Mouse (Mus musculus): Measurements from ENCODE around the gene Slc10a7. TPM values are rescaled to one million over a fixed set of nuclear protein-coding genes. Genes with fewer than 3 reads are reported as not detected.
A peak's percentile ranks its signal among the peaks of the same experiment; 100 is the strongest.

The Slc10a7 gene
- polyA plus RNA-seq, 1 experiment from 2014 or later: 18.4 TPM

DNA sequence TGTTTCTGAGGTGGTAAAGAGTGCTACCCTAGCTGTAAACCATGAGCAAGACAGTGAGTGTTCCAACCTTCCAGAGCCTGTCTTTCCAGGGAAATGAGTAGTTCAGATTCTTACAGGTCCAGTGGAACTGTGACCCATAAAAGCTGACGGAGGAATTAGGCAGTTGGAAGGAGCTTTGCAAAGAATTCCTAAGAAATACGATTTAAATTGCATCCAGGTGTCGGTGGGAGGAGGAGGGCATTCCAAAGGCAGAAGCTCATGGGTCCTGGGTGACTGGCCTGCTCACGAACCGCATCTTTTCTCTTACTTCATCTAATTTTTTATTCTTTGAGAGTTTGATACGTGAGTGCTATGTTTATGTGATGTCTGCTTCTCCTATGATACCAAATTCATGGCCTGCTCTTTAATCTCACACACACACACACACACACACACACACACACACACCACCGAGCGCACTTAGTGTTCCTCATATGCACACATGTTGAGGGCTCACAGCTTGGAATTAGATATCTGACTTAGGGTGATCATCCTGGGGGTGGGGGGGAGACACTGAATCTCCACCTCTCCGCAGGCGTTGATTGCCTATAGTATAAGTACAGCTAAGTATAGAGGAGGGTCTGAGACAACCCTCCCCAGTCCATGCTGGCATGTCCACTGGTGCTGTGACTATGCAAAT, 169.5 kb downstream of the Slc10a7 start:
- H3K27me3 ChIP-seq (ENCODE audit: insufficient read depth, low read length): no peaks in the 10 kb centered on the region
- ATAC-seq (ENCODE audit: low FRiP score, low TSS enrichment): no peak
- no peak overlapping the region for H3K27ac ChIP-seq (ENCODE audit: low read length)
- no peak overlapping the region for H3K9ac ChIP-seq (replicated peaks; ENCODE audit: low read length)
- H3K4me1 ChIP-seq (ENCODE audit: insufficient read depth, low read length): no peaks in the 10 kb centered on the region
- no peak overlapping the region for H3K4me2 ChIP-seq (replicated peaks; ENCODE audit: low read depth, low read length)
- WGBS: 52% methylated on average over 10 of the region's 10 CpGs
- H3K36me3 ChIP-seq (ENCODE audit: insufficient read depth, low read length): peaks cover 11% of the 10 kb centered on the region
- peaks cover 10% of the 10 kb centered on the region; the same call in 1 of the 2 replicates for H3K9me3 ChIP-seq (ENCODE audit: low read length)
- no peak overlapping the region for H3K4me3 ChIP-seq (ENCODE audit: low read length)

DNA sequence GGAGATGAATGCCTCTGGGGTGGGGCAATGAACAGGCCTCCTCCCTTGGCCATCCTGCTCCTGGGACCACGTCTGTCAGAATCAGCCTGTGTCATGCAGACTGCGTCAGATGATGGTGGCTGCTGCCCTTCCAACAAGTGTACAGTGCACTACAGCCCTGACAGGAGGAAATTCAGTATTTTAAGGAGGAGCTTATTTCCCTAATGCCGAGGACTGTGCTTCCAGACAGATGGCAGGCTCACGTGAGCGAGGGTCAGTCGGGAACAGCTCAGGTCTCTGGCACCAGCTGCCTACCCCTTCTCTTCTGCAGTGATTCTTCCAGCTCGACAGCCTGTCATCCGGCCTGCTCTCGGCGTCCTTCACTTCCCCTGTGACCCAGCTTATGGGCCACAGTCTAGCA, 181.6 kb downstream of the Slc10a7 start:
- peak; percentile 42 for ATAC-seq (ENCODE audit: low FRiP score, low TSS enrichment)

DNA sequence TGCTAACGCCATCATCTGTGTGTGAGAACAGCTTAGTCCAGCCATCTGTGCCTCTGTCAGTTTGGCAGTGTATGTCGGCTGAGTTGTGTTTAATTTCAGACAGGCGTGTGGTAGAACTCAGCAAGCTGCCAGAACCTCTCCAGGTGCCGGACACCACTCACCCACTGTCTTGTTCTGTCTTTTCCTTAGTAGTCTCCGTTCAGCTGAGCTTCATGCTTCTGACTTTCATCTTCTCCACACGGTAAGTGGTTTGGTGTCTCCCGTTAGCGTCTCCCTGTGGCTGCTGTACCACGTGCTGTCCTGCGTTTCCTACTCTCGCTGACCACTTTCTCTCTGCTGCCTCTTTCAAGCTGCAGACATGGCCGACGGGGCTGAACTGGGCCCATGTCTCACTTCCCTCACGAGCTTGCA, 189.2 kb downstream of the Slc10a7 start:
- Histone ChIP-seq H3K4me2 (replicated peaks; ENCODE audit: low read depth, low read length) (no peak overlapping the region), H3K36me3 (ENCODE audit: insufficient read depth, low read length) (peaks cover 25% of the 10 kb centered on the region), H3K27ac (ENCODE audit: low read length) (no peak overlapping the region), H3K9me3 (ENCODE audit: low read length) (0 out of 2 replicates have a peak, but pooled peaks cover 2% of the 10 kb centered on the region), H3K27me3 (ENCODE audit: insufficient read depth, low read length) (no peaks in the 10 kb centered on the region), H3K4me3 (ENCODE audit: low read length) (no peak overlapping the region), H3K4me1 (ENCODE audit: insufficient read depth, low read length) (no peaks in the 10 kb centered on the region), H3K9ac (replicated peaks; ENCODE audit: low read length) (no peak overlapping the region)
- WGBS: 95% methylated on average over 14 of the region's 14 CpGs
- ATAC-seq (ENCODE audit: low FRiP score, low TSS enrichment): no peak

More for the DNA sequence above, 181.6 kb downstream of the Slc10a7 start:
- no peak overlapping the region for H3K4me2 ChIP-seq (replicated peaks; ENCODE audit: low read depth, low read length)
- H3K4me1 ChIP-seq (ENCODE audit: insufficient read depth, low read length): no peaks in the 10 kb centered on the region
- no peak overlapping the region for H3K27ac ChIP-seq (ENCODE audit: low read length)
- 50% methylated on average over 10 of the region's 10 CpGs for WGBS
- no peak overlapping the region for H3K4me3 ChIP-seq (ENCODE audit: low read length)
- no peaks in the 10 kb centered on the region for H3K27me3 ChIP-seq (ENCODE audit: insufficient read depth, low read length)
- no peak overlapping the region for H3K9ac ChIP-seq (replicated peaks; ENCODE audit: low read length)
- 0 out of 2 replicates have a peak, but pooled peaks cover 3% of the 10 kb centered on the region for H3K36me3 ChIP-seq (ENCODE audit: insufficient read depth, low read length)
- H3K9me3 ChIP-seq (ENCODE audit: low read length): no peaks in the 10 kb centered on the region

GRCm38 (mm10) chr8:78703068-78703820, 194.1 kb downstream of the Slc10a7 start:
- no peak overlapping the region for H3K27ac ChIP-seq (ENCODE audit: low read length)
- no peaks in the 10 kb centered on the region for H3K4me1 ChIP-seq (ENCODE audit: insufficient read depth, low read length)
- no peaks in the 10 kb centered on the region for H3K27me3 ChIP-seq (ENCODE audit: insufficient read depth, low read length)
- H3K36me3 ChIP-seq (ENCODE audit: insufficient read depth, low read length): peaks cover 21% of the 10 kb centered on the region
- no peak overlapping the region for H3K9ac ChIP-seq (replicated peaks; ENCODE audit: low read length)
- no peak overlapping the region for H3K4me2 ChIP-seq (replicated peaks; ENCODE audit: low read depth, low read length)
- ATAC-seq (ENCODE audit: low FRiP score, low TSS enrichment): no peak
- 0 out of 2 replicates have a peak, but pooled peaks cover 2% of the 10 kb centered on the region for H3K9me3 ChIP-seq (ENCODE audit: low read length)
- 72% methylated on average over 11 of the region's 11 CpGs for WGBS
- no peak overlapping the region for H3K4me3 ChIP-seq (ENCODE audit: low read length)

DNA sequence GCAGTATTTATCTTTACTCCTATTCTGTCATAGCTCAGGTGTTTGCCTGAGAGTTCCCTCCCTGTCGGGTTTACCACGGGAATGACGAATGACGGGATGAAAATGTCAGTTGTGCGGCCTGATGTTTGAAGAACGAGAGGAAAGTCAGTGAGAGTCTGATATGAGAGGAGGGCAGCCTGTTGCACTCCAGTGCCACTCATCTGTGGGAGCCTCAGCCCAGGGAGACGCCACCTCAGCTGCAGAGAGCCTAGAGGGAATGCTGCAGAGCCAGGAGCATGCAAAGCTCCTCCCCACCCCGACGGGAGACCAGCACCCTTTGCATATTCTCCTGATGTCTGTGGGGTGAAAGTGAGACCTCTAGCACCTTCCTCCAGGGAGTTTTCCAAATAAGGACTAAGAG, 196.8 kb downstream of the Slc10a7 start:
- no peak overlapping the region for H3K4me3 ChIP-seq (ENCODE audit: low read length)
- no peaks in the 10 kb centered on the region for H3K4me1 ChIP-seq (ENCODE audit: insufficient read depth, low read length)
- H3K27me3 ChIP-seq (ENCODE audit: insufficient read depth, low read length): no peaks in the 10 kb centered on the region
- WGBS: 38% methylated on average over 9 of the region's 9 CpGs
- 0 out of 2 replicates have a peak, but pooled peaks cover 2% of the 10 kb centered on the region for H3K9me3 ChIP-seq (ENCODE audit: low read length)
- ATAC-seq (ENCODE audit: low FRiP score, low TSS enrichment): no peak
- H3K4me2 ChIP-seq (replicated peaks; ENCODE audit: low read depth, low read length): no peak overlapping the region
- H3K27ac ChIP-seq (ENCODE audit: low read length): no peak overlapping the region
- H3K36me3 ChIP-seq (ENCODE audit: insufficient read depth, low read length): peaks cover 9% of the 10 kb centered on the region
- no peak overlapping the region for H3K9ac ChIP-seq (replicated peaks; ENCODE audit: low read length)

GRCm38 (mm10) chr8:78709948-78710644, 200.9 kb downstream of the Slc10a7 start:
- H3K4me2 ChIP-seq (replicated peaks; ENCODE audit: low read depth, low read length): no peak overlapping the region
- H3K4me1 ChIP-seq (ENCODE audit: insufficient read depth, low read length): no peaks in the 10 kb centered on the region
- 79% methylated on average over 11 of the region's 11 CpGs for WGBS
- H3K27me3 ChIP-seq (ENCODE audit: insufficient read depth, low read length): no peaks in the 10 kb centered on the region
- ATAC-seq (ENCODE audit: low FRiP score, low TSS enrichment): no peak
- no peak overlapping the region for H3K4me3 ChIP-seq (ENCODE audit: low read length)
- no peaks in the 10 kb centered on the region for H3K9me3 ChIP-seq (ENCODE audit: low read length)
- H3K9ac ChIP-seq (replicated peaks; ENCODE audit: low read length): no peak overlapping the region
- no peak overlapping the region for H3K27ac ChIP-seq (ENCODE audit: low read length)
- H3K36me3 ChIP-seq (ENCODE audit: insufficient read depth, low read length): no peaks in the 10 kb centered on the region

DNA sequence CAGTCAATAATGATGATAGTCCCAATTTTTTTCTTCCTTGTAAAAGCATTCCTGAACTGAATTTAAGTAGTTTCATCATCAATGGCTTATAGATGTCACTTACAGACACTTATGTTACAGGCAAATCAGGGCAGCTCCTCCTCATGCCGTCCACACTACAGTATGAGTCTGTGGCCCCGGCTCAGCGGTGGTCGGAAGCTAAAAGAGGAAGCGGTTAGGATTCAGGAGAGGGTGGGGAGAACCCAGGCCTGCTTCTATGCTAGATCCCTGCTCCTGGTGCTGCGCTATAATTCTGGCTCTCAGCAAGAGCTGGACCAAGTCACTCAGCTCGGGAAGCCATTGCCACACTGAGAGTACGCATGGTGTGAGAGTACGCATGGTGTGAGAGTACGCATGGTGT, 201.8 kb downstream of the Slc10a7 start:
- WGBS: 93% methylated on average over 10 of the region's 10 CpGs
- no peak for ATAC-seq (ENCODE audit: low FRiP score, low TSS enrichment)

GRCm38 (mm10) chr8:78714880-78715279, 205.7 kb downstream of the Slc10a7 start:
- Histone ChIP-seq H3K4me3 (ENCODE audit: low read length) (no peak overlapping the region), H3K9ac (replicated peaks; ENCODE audit: low read length) (no peak overlapping the region), H3K27me3 (ENCODE audit: insufficient read depth, low read length) (no peaks in the 10 kb centered on the region), H3K4me2 (replicated peaks; ENCODE audit: low read depth, low read length) (no peak overlapping the region), H3K9me3 (ENCODE audit: low read length) (peaks cover 2% of the 10 kb centered on the region; the same call in 1 of the 2 replicates), H3K36me3 (ENCODE audit: insufficient read depth, low read length) (0 out of 2 replicates have a peak, but pooled peaks cover 6% of the 10 kb centered on the region), H3K4me1 (ENCODE audit: insufficient read depth, low read length) (peaks cover 4% of the 10 kb centered on the region; the same call in 1 of the 2 replicates), H3K27ac (ENCODE audit: low read length) (no peak overlapping the region)
- WGBS: 74% methylated on average over 4 of the region's 4 CpGs
- ATAC-seq (ENCODE audit: low FRiP score, low TSS enrichment): no peak

More for the DNA sequence above, 201.8 kb downstream of the Slc10a7 start:
- H3K27ac ChIP-seq (ENCODE audit: low read length): no peak overlapping the region
- no peaks in the 10 kb centered on the region for H3K36me3 ChIP-seq (ENCODE audit: insufficient read depth, low read length)
- H3K9ac ChIP-seq (replicated peaks; ENCODE audit: low read length): no peak overlapping the region
- no peak overlapping the region for H3K4me3 ChIP-seq (ENCODE audit: low read length)
- no peaks in the 10 kb centered on the region for H3K4me1 ChIP-seq (ENCODE audit: insufficient read depth, low read length)
- no peaks in the 10 kb centered on the region for H3K27me3 ChIP-seq (ENCODE audit: insufficient read depth, low read length)
- H3K4me2 ChIP-seq (replicated peaks; ENCODE audit: low read depth, low read length): no peak overlapping the region
- H3K9me3 ChIP-seq (ENCODE audit: low read length): no peaks in the 10 kb centered on the region

DNA sequence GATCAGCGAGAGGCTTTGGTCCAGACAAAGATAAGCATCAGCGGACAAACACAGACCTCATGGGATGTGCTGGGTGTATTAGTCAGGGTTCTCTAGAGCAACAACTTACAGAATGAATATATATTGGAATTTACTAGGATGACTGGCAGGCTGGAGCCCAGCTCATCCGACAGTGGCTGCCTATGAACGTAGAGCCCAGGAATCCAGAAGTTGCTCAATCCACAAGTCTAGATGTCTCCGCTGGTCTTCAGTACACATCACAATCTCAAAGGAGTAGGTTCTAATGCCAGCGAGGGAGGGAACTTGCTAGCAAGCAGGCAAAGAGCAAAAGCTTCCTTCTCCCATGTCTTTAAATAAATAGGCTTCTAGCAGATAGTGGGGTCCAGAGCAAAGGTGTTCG, 207.4 kb downstream of the Slc10a7 start:
- Histone ChIP-seq H3K36me3 (ENCODE audit: insufficient read depth, low read length) (0 out of 2 replicates have a peak, but pooled peaks cover 6% of the 10 kb centered on the region), H3K4me1 (ENCODE audit: insufficient read depth, low read length) (peaks cover 21% of the 10 kb centered on the region), H3K27ac (ENCODE audit: low read length) (no peak overlapping the region), H3K4me2 (replicated peaks; ENCODE audit: low read depth, low read length) (no peak overlapping the region), H3K9ac (replicated peaks; ENCODE audit: low read length) (no peak overlapping the region), H3K4me3 (ENCODE audit: low read length) (no peak overlapping the region), H3K9me3 (ENCODE audit: low read length) (peaks cover 2% of the 10 kb centered on the region; the same call in 1 of the 2 replicates), H3K27me3 (ENCODE audit: insufficient read depth, low read length) (no peaks in the 10 kb centered on the region)
- 93% methylated on average over 7 of the region's 7 CpGs for whole genome bisulfite sequencing
- ATAC-seq (ENCODE audit: low FRiP score, low TSS enrichment): no peak
